Mouse (Mus musculus) ES-Bruce4 (cell line): ENCODE measurements at regions not wholly inside any gene's neighbourhood (a gene's known extent, or its start where the extent isn't known, plus 50 kb on each side); places are given as distances from the start of the nearest gene placed in this dataset.

Source experiments
- CTCF ChIP-seq: IDR thresholded peaks from one replicate; pipeline ENCODE4 v1.8.1; 2011; ENCODE audit warnings: low read depth, low read length
- EP300 ChIP-seq: IDR thresholded peaks from 2 replicates; pipeline ENCODE4 v1.6.1; 2011; ENCODE audit warnings: low read depth, low read length; ENCODE audit not compliant: insufficient read depth
- POLR2A ChIP-seq: IDR thresholded peaks from one replicate; pipeline ENCODE4 v1.8.1; 2011; ENCODE audit warnings: low read length; ENCODE audit not compliant: insufficient read depth

DNA sequence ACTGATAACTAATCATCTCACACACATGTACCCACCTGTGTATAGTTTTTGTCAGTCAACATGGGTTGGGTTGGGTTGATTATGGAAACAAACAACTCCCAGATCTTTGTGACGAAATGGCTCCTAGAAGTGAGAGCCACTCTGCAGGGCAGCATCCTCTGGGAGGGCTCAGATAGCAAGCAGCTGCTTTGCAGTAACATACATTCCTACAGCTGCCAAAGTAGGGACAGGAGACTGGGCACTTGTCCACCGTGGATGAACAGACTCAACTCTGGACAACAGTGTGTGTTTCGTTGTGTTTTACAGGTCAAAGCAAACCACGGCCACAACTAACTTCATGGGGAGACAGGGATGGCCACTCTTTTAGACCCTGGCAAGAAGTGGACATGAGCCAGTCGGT is 142.7 kb upstream of the Dapk1 start:
- TF ChIP-seq POLR2A (no peak), CTCF (no peak), EP300 (no peak)
